Mouse (Mus musculus) lung, adult 18-20 months (tissue): Measurements from ENCODE around the gene Ttc41.

Experiments used
- DNase-seq, 2 experiments: peaks; one replicate each; pipeline ENCODE4 v3.0.0; 2022; ENCODE audit warnings: mixed read lengths in 2 of 2

Gene Ttc41

GRCm38 (mm10) chr10:86755816-86756502, 50.3 kb downstream of the Ttc41 start:
- no peak for DNase-seq

GRCm38 (mm10) chr10:86757724-86758123, 52.1 kb downstream of the Ttc41 start:
- no peak for DNase-seq

- no peak for DNase-seq
Observed at GRCm38 (mm10) chr10:86758211-86758610, 52.6 kb downstream of the Ttc41 start.

- DNase-seq, result no peak
Observed at GRCm38 (mm10) chr10:86761236-86761635, 55.6 kb downstream of the Ttc41 start.

- no peak for DNase-seq
Observed at GRCm38 (mm10) chr10:86761722-86762383, 56.2 kb downstream of the Ttc41 start.

GRCm38 (mm10) chr10:86762384-86762730, 56.7 kb downstream of the Ttc41 start:
- DNase-seq, result no peak

GRCm38 (mm10) chr10:86763672-86764071, 58.1 kb downstream of the Ttc41 start, which contains the start of gene Gm49358:
TSS of gene Gm49358 (plus strand) at chr10:86763972.
- no peak for DNase-seq

- DNase-seq, result no peak
Observed at GRCm38 (mm10) chr10:86765344-86765966, 59.8 kb downstream of the Ttc41 start.

- no peak for DNase-seq
Observed at GRCm38 (mm10) chr10:86769216-86769615, 63.6 kb downstream of the Ttc41 start.

- no peak for DNase-seq
Observed at GRCm38 (mm10) chr10:86769797-86770196, 64.2 kb downstream of the Ttc41 start.

- DNase-seq, result no peak
Observed at GRCm38 (mm10) chr10:86771701-86772100, 66.1 kb downstream of the Ttc41 start.

- DNase-seq, result no peak
Observed at GRCm38 (mm10) chr10:86772231-86772631, 66.6 kb downstream of the Ttc41 start.

- no peak for DNase-seq
Observed at GRCm38 (mm10) chr10:86773360-86773759, 67.7 kb downstream of the Ttc41 start.

- DNase-seq, result no peak
Observed at GRCm38 (mm10) chr10:86776281-86776680, 70.7 kb downstream of the Ttc41 start.

GRCm38 (mm10) chr10:86777614-86778319, 72.2 kb downstream of the Ttc41 start:
- DNase-seq, result no peak

GRCm38 (mm10) chr10:86778398-86779116, 72.9 kb downstream of the Ttc41 start, which contains the start of gene Nt5dc3:
TSS of gene Nt5dc3 (plus strand) at chr10:86779005.
- DNase-seq, result peak; percentile 98 to 99

GRCm38 (mm10) chr10:86779117-86779755, 73.6 kb downstream of the Ttc41 start:
- peak; percentile 35 to 38 for DNase-seq

- no peak for DNase-seq
Observed at GRCm38 (mm10) chr10:86779816-86780500, 74.3 kb downstream of the Ttc41 start.

GRCm38 (mm10) chr10:86781641-86782040, 76.0 kb downstream of the Ttc41 start:
- no peak for DNase-seq

GRCm38 (mm10) chr10:86782656-86783055, 77.0 kb downstream of the Ttc41 start:
- DNase-seq, result no peak

GRCm38 (mm10) chr10:86783561-86783960, 78.0 kb downstream of the Ttc41 start:
- DNase-seq, result peak in 1 of 2 experiments; percentile 18
